Mouse (Mus musculus): Measurements from ENCODE around the gene Gm17584. TPM values are rescaled to one million over a fixed set of nuclear protein-coding genes. Genes with fewer than 3 reads are reported as not detected.

Gm17584 gene
- polyA plus RNA-seq (2017; shearing (Covaris generic)), result not detected

GRCm38 (mm10) chrX:124500263-124500662 is at the start of gene Gm17584:
Gene Gm17584, plus strand, starts transcription at chrX:124500563.

Other genes starting within 250 kb of the Gm17584 start
- not detected for gene Gm17469, start 129.3 kb downstream of the Gm17584 start, polyA plus RNA-seq (2017; shearing (Covaris generic))